Mouse (Mus musculus): ENCODE measurements at regions not wholly inside any gene's neighbourhood (a gene's known extent, or its start where the extent isn't known, plus 50 kb on each side); places are given as distances from the start of the nearest gene placed in this dataset.

GRCm38 (mm10) chr14:80990679-80991286 lies 1006.9 kb downstream of the Olfm4 start:
- peak; percentile 27 for DNase-seq
- Histone ChIP-seq H3K9me3 (ENCODE audit: control insufficient read depth, low read length) (no peaks in the 10 kb centered on the region), H3K36me3 (ENCODE audit: control insufficient read depth, insufficient read depth, low read length) (no peaks in the 10 kb centered on the region), H3K4me3 (replicated peaks; ENCODE audit: low read depth, low read length) (no peak overlapping the region), H3K4me1 (ENCODE audit: control insufficient read depth, insufficient read depth, low read length) (0 out of 2 replicates have a peak, but pooled peaks cover 6% of the 10 kb centered on the region), H3K27ac (replicated peaks; ENCODE audit: low read depth, low read length) (no peak overlapping the region), H3K4me2 (ENCODE audit: low read length) (no peak overlapping the region), H3K9ac (replicated peaks; ENCODE audit: low read length) (no peak overlapping the region), H3K27me3 (ENCODE audit: control insufficient read depth, insufficient read depth, low read length) (no peaks in the 10 kb centered on the region)
- WGBS, result 14% methylated on average over 1 of the region's 1 CpGs
- no peak for ATAC-seq (ENCODE audit: low FRiP score, low TSS enrichment)

- 87% methylated on average over 1 of the region's 1 CpGs for WGBS
- DNase-seq, result no peak
- Histone ChIP-seq H3K9ac (replicated peaks; ENCODE audit: low read length) (no peak overlapping the region), H3K36me3 (ENCODE audit: control insufficient read depth, insufficient read depth, low read length) (no peaks in the 10 kb centered on the region), H3K4me3 (replicated peaks; ENCODE audit: low read depth, low read length) (no peak overlapping the region), H3K9me3 (ENCODE audit: control insufficient read depth, low read length) (no peaks in the 10 kb centered on the region), H3K27ac (replicated peaks; ENCODE audit: low read depth, low read length) (no peak overlapping the region), H3K27me3 (ENCODE audit: control insufficient read depth, insufficient read depth, low read length) (no peaks in the 10 kb centered on the region), H3K4me1 (ENCODE audit: control insufficient read depth, insufficient read depth, low read length) (no peaks in the 10 kb centered on the region), H3K4me2 (ENCODE audit: low read length) (no peak overlapping the region)
- no peak for ATAC-seq (ENCODE audit: low FRiP score, low TSS enrichment)
Measured at GRCm38 (mm10) chr14:80999030-80999429, 1015.1 kb downstream of the Olfm4 start.

GRCm38 (mm10) chr14:81013208-81013607 lies 1029.3 kb downstream of the Olfm4 start:
- Histone ChIP-seq H3K9ac (replicated peaks; ENCODE audit: low read length) (no peak overlapping the region), H3K9me3 (ENCODE audit: control insufficient read depth, low read length) (no peaks in the 10 kb centered on the region), H3K4me3 (replicated peaks; ENCODE audit: low read depth, low read length) (no peak overlapping the region), H3K27ac (replicated peaks; ENCODE audit: low read depth, low read length) (no peak overlapping the region), H3K36me3 (ENCODE audit: control insufficient read depth, insufficient read depth, low read length) (no peaks in the 10 kb centered on the region), H3K27me3 (ENCODE audit: control insufficient read depth, insufficient read depth, low read length) (no peaks in the 10 kb centered on the region), H3K4me2 (ENCODE audit: low read length) (no peak overlapping the region), H3K4me1 (ENCODE audit: control insufficient read depth, insufficient read depth, low read length) (no peaks in the 10 kb centered on the region)
- 74% methylated on average over 5 of the region's 5 CpGs for WGBS
- DNase-seq, result no peak
- ATAC-seq (ENCODE audit: low FRiP score, low TSS enrichment), result no peak

- Histone ChIP-seq H3K9me3 (ENCODE audit: control insufficient read depth, low read length) (no peaks in the 10 kb centered on the region), H3K4me2 (ENCODE audit: low read length) (no peak overlapping the region), H3K36me3 (ENCODE audit: control insufficient read depth, insufficient read depth, low read length) (no peaks in the 10 kb centered on the region), H3K4me3 (replicated peaks; ENCODE audit: low read depth, low read length) (no peak overlapping the region), H3K9ac (replicated peaks; ENCODE audit: low read length) (no peak overlapping the region), H3K27ac (replicated peaks; ENCODE audit: low read depth, low read length) (no peak overlapping the region), H3K4me1 (ENCODE audit: control insufficient read depth, insufficient read depth, low read length) (no peaks in the 10 kb centered on the region), H3K27me3 (ENCODE audit: control insufficient read depth, insufficient read depth, low read length) (no peaks in the 10 kb centered on the region)
- DNase-seq, result no peak
- no peak for ATAC-seq (ENCODE audit: low FRiP score, low TSS enrichment)
Measured at GRCm38 (mm10) chr14:81031475-81031874, 1047.6 kb downstream of the Olfm4 start.

- DNase-seq (no peak), ATAC-seq (ENCODE audit: low FRiP score, low TSS enrichment) (no peak)
- Histone ChIP-seq H3K9me3 (ENCODE audit: control insufficient read depth, low read length) (no peaks in the 10 kb centered on the region), H3K4me2 (ENCODE audit: low read length) (no peak overlapping the region), H3K27ac (replicated peaks; ENCODE audit: low read depth, low read length) (no peak overlapping the region), H3K4me1 (ENCODE audit: control insufficient read depth, insufficient read depth, low read length) (no peaks in the 10 kb centered on the region), H3K36me3 (ENCODE audit: control insufficient read depth, insufficient read depth, low read length) (no peaks in the 10 kb centered on the region), H3K9ac (replicated peaks; ENCODE audit: low read length) (no peak overlapping the region), H3K4me3 (replicated peaks; ENCODE audit: low read depth, low read length) (no peak overlapping the region), H3K27me3 (ENCODE audit: control insufficient read depth, insufficient read depth, low read length) (no peaks in the 10 kb centered on the region)
- WGBS, result 59% methylated on average over 2 of the region's 2 CpGs
Measured at GRCm38 (mm10) chr14:81037635-81038034, 1053.8 kb downstream of the Olfm4 start.

- no peak overlapping the region for H3K4me2 ChIP-seq (ENCODE audit: low read length)
- WGBS, result 88% methylated on average over 3 of the region's 3 CpGs
- H3K9ac ChIP-seq (replicated peaks; ENCODE audit: low read length), result no peak overlapping the region
- H3K4me3 ChIP-seq (replicated peaks; ENCODE audit: low read depth, low read length), result no peak overlapping the region
- H3K36me3 ChIP-seq (ENCODE audit: control insufficient read depth, insufficient read depth, low read length), result no peaks in the 10 kb centered on the region
- no peaks in the 10 kb centered on the region for H3K9me3 ChIP-seq (ENCODE audit: control insufficient read depth, low read length)
- no peak overlapping the region for H3K27ac ChIP-seq (replicated peaks; ENCODE audit: low read depth, low read length)
- no peaks in the 10 kb centered on the region for H3K27me3 ChIP-seq (ENCODE audit: control insufficient read depth, insufficient read depth, low read length)
- DNase-seq, result no peak
- H3K4me1 ChIP-seq (ENCODE audit: control insufficient read depth, insufficient read depth, low read length), result no peaks in the 10 kb centered on the region
- ATAC-seq (ENCODE audit: low FRiP score, low TSS enrichment), result no peak
Measured at GRCm38 (mm10) chr14:81038045-81038444, 1054.2 kb downstream of the Olfm4 start.

All from midbrain, embryonic 14.5 days (tissue).